Mouse (Mus musculus): Measurements from ENCODE around the gene Rnf213.

The Rnf213 gene

GRCm38 (mm10) chr11:119516677-119517361, 123.9 kb downstream of the Rnf213 start:
- peak; percentile 49 to 53 for DNase-seq

GRCm38 (mm10) chr11:119519387-119519786, 126.5 kb downstream of the Rnf213 start:
- no peak for DNase-seq

- DNase-seq = no peak
Measured at GRCm38 (mm10) chr11:119520005-119520712, 127.3 kb downstream of the Rnf213 start.

GRCm38 (mm10) chr11:119520713-119521063, 127.8 kb downstream of the Rnf213 start:
- no peak for DNase-seq

- peak in 1 of 2 experiments; percentile 70 for DNase-seq
Measured at GRCm38 (mm10) chr11:119521920-119522710, 129.2 kb downstream of the Rnf213 start.

GRCm38 (mm10) chr11:119522779-119523178, 129.9 kb downstream of the Rnf213 start:
- peak; percentile 99 for DNase-seq

GRCm38 (mm10) chr11:119523392-119523791, 130.5 kb downstream of the Rnf213 start:
- DNase-seq = no peak

- peak; percentile 62 to 75 for DNase-seq
Measured at GRCm38 (mm10) chr11:119524545-119524949, 131.6 kb downstream of the Rnf213 start.

- DNase-seq = no peak
Measured at GRCm38 (mm10) chr11:119526068-119526966, 133.4 kb downstream of the Rnf213 start.

GRCm38 (mm10) chr11:119528930-119529329, 136.0 kb downstream of the Rnf213 start:
- DNase-seq = no peak

- DNase-seq = peak; percentile 79 to 81
Measured at GRCm38 (mm10) chr11:119532460-119532859, 139.6 kb downstream of the Rnf213 start.

- DNase-seq = no peak
Measured at GRCm38 (mm10) chr11:119533745-119534144, 140.8 kb downstream of the Rnf213 start.

Measured in cerebellum, postnatal 36 days (tissue).